21 mouse cellular contexts compared by ENCODE assay signal in the genomic region with DNA sequence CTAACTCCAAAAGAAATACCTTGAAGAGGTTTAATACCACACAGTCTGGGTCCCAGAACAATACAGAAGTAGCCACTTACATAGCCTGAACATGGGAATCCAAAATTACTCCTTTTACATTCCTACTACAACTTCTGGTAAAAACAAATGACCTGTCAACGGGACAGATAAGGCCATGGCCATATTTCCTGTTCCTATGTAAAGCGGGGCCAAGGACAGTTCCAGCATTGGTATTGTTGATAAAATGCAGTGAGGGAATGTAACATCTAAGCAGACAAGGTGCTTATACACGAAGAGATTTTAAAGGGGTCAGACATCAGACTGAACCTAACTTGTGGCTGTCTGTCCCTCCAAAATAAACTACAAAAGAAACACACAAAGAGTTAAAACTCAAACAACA.
"Had no signal": no experiment of that assay in that cellular context is flagged by ENCODE, and none has a peak within 500 bp of the region (broad histone marks: within the 10 kb centered on the region; RNA-seq: fewer than 3 reads in every experiment).

No protein-coding gene starts in this region.

- ATAC-seq: intestine, postnatal 0 days; lung, postnatal 0 days; midbrain, embryonic 15.5 days had no signal

- H3K4me2 ChIP-seq: liver, embryonic 15.5 days; midbrain, embryonic 12.5 days; midbrain, embryonic 15.5 days; neural tube, embryonic 12.5 days; neural tube, embryonic 15.5 days had no signal

- H3K9ac ChIP-seq: liver, embryonic 15.5 days; midbrain, embryonic 12.5 days; midbrain, embryonic 15.5 days; neural tube, embryonic 12.5 days; neural tube, embryonic 15.5 days had no signal

- H3K4me3 ChIP-seq: layer of hippocampus, adult 2 months; liver, embryonic 15.5 days; midbrain, embryonic 12.5 days; midbrain, embryonic 15.5 days; neural tube, embryonic 12.5 days; neural tube, embryonic 15.5 days had no signal

- H3K27ac ChIP-seq: kidney, postnatal 0 days; layer of hippocampus, adult 2 months; liver, embryonic 15.5 days; midbrain, embryonic 12.5 days; midbrain, embryonic 15.5 days; neural tube, embryonic 12.5 days; neural tube, embryonic 15.5 days; stomach, postnatal 0 days had no signal

- H3K9me3 ChIP-seq: liver, embryonic 15.5 days; midbrain, embryonic 12.5 days; midbrain, embryonic 15.5 days; neural tube, embryonic 12.5 days; neural tube, embryonic 15.5 days had no signal

- DNase-seq: kidney, adult 2 months; kidney, postnatal 25 days; layer of hippocampus, adult 9-11 months; lung, adult 2 months; lung, postnatal 36 days; right cerebral cortex, adult 18-20 months; right cerebral cortex, postnatal 14 days; right cerebral cortex, postnatal 4 days; thymus, adult 2 months; thymus, postnatal 14 days; thymus, postnatal 4 days had no signal

- H3K27me3 ChIP-seq: liver, embryonic 15.5 days; midbrain, embryonic 12.5 days; midbrain, embryonic 15.5 days; neural tube, embryonic 12.5 days; neural tube, embryonic 15.5 days had no signal

- H3K4me1 ChIP-seq: liver, embryonic 15.5 days; midbrain, embryonic 12.5 days; midbrain, embryonic 15.5 days; neural tube, embryonic 12.5 days; neural tube, embryonic 15.5 days had no signal

- H3K36me3 ChIP-seq: midbrain, embryonic 15.5 days; neural tube, embryonic 12.5 days had no signal
